27 mouse cellular contexts compared by ENCODE assay signal in the genomic region with DNA sequence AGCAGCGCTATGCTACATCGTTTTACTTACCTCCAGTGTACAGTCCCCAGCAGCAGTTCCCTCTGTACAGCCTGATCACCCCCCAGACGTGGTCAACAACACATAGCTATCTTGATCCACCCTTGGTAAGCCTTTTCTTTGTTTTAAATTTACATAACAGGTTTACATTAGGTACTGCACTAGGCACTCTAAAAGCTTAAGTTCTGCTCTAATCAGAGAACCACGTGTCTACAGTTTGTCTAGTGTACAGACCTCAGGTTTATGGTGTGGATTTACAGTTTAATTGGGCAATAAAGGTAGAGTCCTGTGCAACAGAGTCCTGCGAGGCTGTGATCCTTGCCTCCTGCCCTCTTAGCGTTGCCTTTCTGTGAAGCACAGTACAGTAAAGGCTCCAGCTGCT. TPM values are rescaled to one million over a fixed set of nuclear protein-coding genes. Genes with fewer than 3 reads are reported as not detected.
DNase-seq lines count a peak whose midpoint lies in the region; ATAC-seq lines count a peak whose summit lies in the region.
"Had no signal": no experiment of that assay in that cellular context is flagged by ENCODE, and none has a peak within 500 bp of the region (broad histone marks: within the 10 kb centered on the region; RNA-seq: fewer than 3 reads in every experiment).

No protein-coding gene starts in this region.

- intact Hi-C loops in heart, postnatal 25 days (cut with DNase I), result no loop called here

- 67% methylated on average over 6 of the region's 6 CpGs for WGBS in intestine, embryonic 15.5 days
- WGBS in large intestine, adult 2 months, result 28% methylated on average over 6 of the region's 6 CpGs
- 77% methylated on average over 6 of the region's 6 CpGs for WGBS in stomach, embryonic 16.5 days

- H3K4me2 ChIP-seq in intestine, embryonic 15.5 days (replicated peaks), result no peak overlapping the region; the same call in 1 of the 2 replicates
- no peak overlapping the region for H3K4me2 ChIP-seq in stomach, embryonic 16.5 days (ENCODE audit: low read depth, low read length)
- H3K4me2 ChIP-seq: embryonic facial prominence, embryonic 12.5 days; embryonic facial prominence, embryonic 15.5 days; forebrain, embryonic 12.5 days; forebrain, embryonic 15.5 days; heart, embryonic 11.5 days; hindbrain, embryonic 13.5 days had no signal

- peak overlapping the region; percentile 59; the same call in 1 of the 2 replicates for H3K27ac ChIP-seq in intestine, embryonic 15.5 days
- H3K27ac ChIP-seq in stomach, embryonic 16.5 days (ENCODE audit: low read length), result 0 out of 2 replicates have a peak overlapping the region, but pooled peaks have one; percentile 11
- H3K27ac ChIP-seq: embryonic facial prominence, embryonic 12.5 days; embryonic facial prominence, embryonic 15.5 days; forebrain, embryonic 12.5 days; forebrain, embryonic 15.5 days; hindbrain, embryonic 10.5 days; hindbrain, embryonic 13.5 days had no signal

- H3K9ac ChIP-seq in intestine, embryonic 15.5 days, result no peak overlapping the region
- no peak overlapping the region for H3K9ac ChIP-seq in stomach, embryonic 16.5 days (ENCODE audit: low read length)
- H3K9ac ChIP-seq: embryonic facial prominence, embryonic 12.5 days; embryonic facial prominence, embryonic 15.5 days; forebrain, embryonic 12.5 days; forebrain, embryonic 15.5 days; hindbrain, embryonic 13.5 days had no signal

- no peak overlapping the region for H3K4me3 ChIP-seq in intestine, embryonic 15.5 days (replicated peaks)
- no peak overlapping the region for H3K4me3 ChIP-seq in stomach, embryonic 16.5 days (replicated peaks; ENCODE audit: low read length)
- H3K4me3 ChIP-seq: embryonic facial prominence, embryonic 12.5 days; embryonic facial prominence, embryonic 15.5 days; forebrain, embryonic 12.5 days; forebrain, embryonic 15.5 days; gastrocnemius, adult 2 months; hindbrain, embryonic 10.5 days; hindbrain, embryonic 13.5 days had no signal

- H3K4me1 ChIP-seq in intestine, embryonic 15.5 days (replicated peaks), result peaks cover 7% of the 10 kb centered on the region; the same call in 1 of the 2 replicates
- H3K4me1 ChIP-seq in stomach, embryonic 16.5 days (ENCODE audit: control insufficient read depth, insufficient read depth, low read length), result no peaks in the 10 kb centered on the region
- H3K4me1 ChIP-seq: embryonic facial prominence, embryonic 12.5 days; embryonic facial prominence, embryonic 15.5 days; hindbrain, embryonic 10.5 days had no signal

- H3K27me3 ChIP-seq in intestine, embryonic 15.5 days (replicated peaks), result no peaks in the 10 kb centered on the region
- no peaks in the 10 kb centered on the region for H3K27me3 ChIP-seq in stomach, embryonic 16.5 days (ENCODE audit: control insufficient read depth, insufficient read depth, low read length)
- H3K27me3 ChIP-seq: embryonic facial prominence, embryonic 12.5 days; embryonic facial prominence, embryonic 15.5 days; forebrain, embryonic 12.5 days; forebrain, embryonic 15.5 days; hindbrain, embryonic 13.5 days; Patski had no signal

- ATAC-seq in intestine, embryonic 15.5 days, result peak; percentile 95
- peak; percentile 71; the same call in 1 of the 2 replicates for ATAC-seq in stomach, embryonic 16.5 days (ENCODE audit: insufficient read depth, low FRiP score)
- ATAC-seq: CD4-positive, CD25-positive, alpha-beta regulatory T cell, adult 4 months; forebrain, embryonic 15.5 days; hindbrain, embryonic 16.5 days; Patski had no signal

- peaks cover 23% of the 10 kb centered on the region for H3K36me3 ChIP-seq in intestine, embryonic 15.5 days
- peaks cover 25% of the 10 kb centered on the region for H3K36me3 ChIP-seq in stomach, embryonic 16.5 days (ENCODE audit: control insufficient read depth, insufficient read depth, low read length)

- peak; percentile 30 for DNase-seq in forelimb bud, embryonic 11.5 days (ENCODE audit: low read depth, low spot score)
- DNase-seq in large intestine, adult 2 months (ENCODE audit: low read depth, low spot score), result peak; percentile 92
- DNase-seq in B cell, adult 2 months, result no peak
- DNase-seq in heart, postnatal 25 days (ENCODE audit: low spot score), result no peak
- no peak for DNase-seq in adrenal gland, adult 18-20 months (ENCODE audit: low spot score in 2 of 2)
- DNase-seq: adrenal gland, adult 2 months; adrenal gland, postnatal 14 days; cerebellum, adult 11 months; cerebellum, adult 2 months; cerebellum, adult 9-11 months; cerebellum, postnatal 25 days; gastrocnemius, adult 2 months; gastrocnemius, postnatal 14 days; heart, adult 11 months; heart, postnatal 36 days had no signal

- H3K9me3 ChIP-seq in intestine, embryonic 15.5 days, result no peaks in the 10 kb centered on the region
- no peaks in the 10 kb centered on the region for H3K9me3 ChIP-seq in stomach, embryonic 16.5 days (replicated peaks; ENCODE audit: control insufficient read depth, low read length)
- H3K9me3 ChIP-seq: embryonic facial prominence, embryonic 12.5 days; embryonic facial prominence, embryonic 15.5 days; forebrain, embryonic 12.5 days; forebrain, embryonic 15.5 days; hindbrain, embryonic 10.5 days; hindbrain, embryonic 13.5 days had no signal

RNA-seq across cellular contexts. Expression of gene Larp4b, which starts 57.4 kb away (rescaled TPM):
- 37.6 and 38.3 TPM in 2 replicates for polyA plus RNA-seq in intestine, embryonic 15.5 days (2015; fragmentation: Nextera tagmentation; extraction: Ambion mirVana)
- polyA plus RNA-seq in large intestine, adult 2 months (2012; rRNA removed), result 18.9 and 23.8 TPM in 2 replicates
- polyA plus RNA-seq in stomach, embryonic 16.5 days (2015; fragmentation: Nextera tagmentation; extraction: Ambion mirVana), result 37.9 and 40.4 TPM in 2 replicates
- 10 to 100 TPM; 76.3 to 81.3 TPM for total RNA-seq in heart, postnatal 25 days (2021)
- 10 to 100 TPM; 60.5 to 70.0 TPM for total RNA-seq in adrenal gland, adult 18-20 months (2021)

Comparison
In these comparisons a context has a peak if more than half of its experiments do, and no peak if none do; other contexts are left out.
1. DNase-seq: peak in forelimb bud, embryonic 11.5 days (single experiment) and large intestine, adult 2 months (single experiment); none in B cell, adult 2 months (0 of 2), heart, postnatal 25 days (single experiment) and adrenal gland, adult 18-20 months (0 of 2).